Mouse (Mus musculus): ENCODE measurements at regions not wholly inside any gene's neighbourhood (a gene's known extent, or its start where the extent isn't known, plus 50 kb on each side); places are given as distances from the start of the nearest gene placed in this dataset.

DNA sequence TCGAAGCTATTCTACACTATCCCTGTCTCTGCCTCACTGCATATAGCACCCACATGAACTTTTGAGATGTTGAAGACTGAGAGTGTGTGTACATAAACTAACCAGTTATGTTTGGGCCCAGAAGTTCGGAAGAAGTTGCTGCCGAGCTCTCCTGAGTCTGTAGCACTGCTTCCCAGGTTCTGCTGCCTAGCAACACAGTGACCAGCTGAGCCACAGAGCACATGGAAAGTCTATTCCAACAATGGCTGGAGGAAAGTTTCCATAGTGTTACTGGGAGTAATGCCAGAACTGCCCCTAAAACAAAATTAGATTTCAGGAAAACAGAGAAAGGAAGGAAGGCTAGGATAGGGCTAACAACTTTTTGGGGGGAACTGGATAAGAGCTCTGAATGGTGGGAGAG, 489.2 kb upstream of the Marcks start:
- TF ChIP-seq POLR2A (IDR thresholded peaks at IDR 0.05; ENCODE audit: insufficient read length, low read depth) (no peak), POLR2AphosphoS2 (IDR thresholded peaks at IDR 0.05; ENCODE audit: insufficient read length, low read depth) (no peak), SRF (IDR thresholded peaks at IDR 0.05; ENCODE audit: control insufficient read depth, insufficient read length, low read depth) (no peak), MAX (IDR thresholded peaks at IDR 0.05; ENCODE audit: low read depth) (no peak), USF1 (IDR thresholded peaks at IDR 0.05; ENCODE audit: low read depth) (no peak), TCF12 (IDR thresholded peaks at IDR 0.05; ENCODE audit: insufficient read depth, poor library complexity, severe bottlenecking) (no peak), REST (IDR thresholded peaks at IDR 0.05; ENCODE audit: insufficient read depth, insufficient read length) (no peak)

Measured in myocyte (in vitro differentiated cells).